Mouse (Mus musculus): Measurements from ENCODE around the gene Cyp2a4.
"Not testable (repeated sequence)": the region's sequence is repeated elsewhere in the genome, so short reads cannot be mapped to it uniquely, and the experiment has no call there.

Gene Cyp2a4

GRCm38 (mm10) chr7:26306926-26307325 is at the start of gene Cyp2a4:
Gene Cyp2a4, plus strand, starts transcription at chr7:26307169.
- not testable (repeated sequence) for DNase-seq (ENCODE audit: low read depth, low spot score)

DNA sequence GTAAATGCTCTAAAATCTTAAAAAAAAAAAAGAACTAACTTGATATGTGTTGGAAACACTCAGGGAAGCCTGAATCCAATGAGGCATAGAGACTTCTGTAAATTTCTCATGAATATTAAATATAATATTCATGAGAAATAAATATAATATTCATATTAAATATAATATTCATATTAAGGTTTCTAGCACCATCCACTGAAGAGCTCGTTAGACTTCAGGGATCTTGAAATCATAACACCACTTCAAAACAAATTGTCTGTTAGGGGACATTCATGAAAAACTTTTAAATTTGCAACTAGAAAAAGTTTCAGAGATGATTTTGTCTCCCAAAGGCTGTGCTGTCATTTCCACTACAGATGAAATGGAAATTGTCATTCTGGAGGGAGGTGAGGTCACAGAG is 46.9 kb upstream of the Cyp2a4 start, which contains the start of gene Vmn1r184:
Gene Vmn1r184 (plus strand): TSS at position 301 of the 400 bp plus-strand sequence.
- not testable (repeated sequence) for DNase-seq (ENCODE audit: low read depth, low spot score)

DNA sequence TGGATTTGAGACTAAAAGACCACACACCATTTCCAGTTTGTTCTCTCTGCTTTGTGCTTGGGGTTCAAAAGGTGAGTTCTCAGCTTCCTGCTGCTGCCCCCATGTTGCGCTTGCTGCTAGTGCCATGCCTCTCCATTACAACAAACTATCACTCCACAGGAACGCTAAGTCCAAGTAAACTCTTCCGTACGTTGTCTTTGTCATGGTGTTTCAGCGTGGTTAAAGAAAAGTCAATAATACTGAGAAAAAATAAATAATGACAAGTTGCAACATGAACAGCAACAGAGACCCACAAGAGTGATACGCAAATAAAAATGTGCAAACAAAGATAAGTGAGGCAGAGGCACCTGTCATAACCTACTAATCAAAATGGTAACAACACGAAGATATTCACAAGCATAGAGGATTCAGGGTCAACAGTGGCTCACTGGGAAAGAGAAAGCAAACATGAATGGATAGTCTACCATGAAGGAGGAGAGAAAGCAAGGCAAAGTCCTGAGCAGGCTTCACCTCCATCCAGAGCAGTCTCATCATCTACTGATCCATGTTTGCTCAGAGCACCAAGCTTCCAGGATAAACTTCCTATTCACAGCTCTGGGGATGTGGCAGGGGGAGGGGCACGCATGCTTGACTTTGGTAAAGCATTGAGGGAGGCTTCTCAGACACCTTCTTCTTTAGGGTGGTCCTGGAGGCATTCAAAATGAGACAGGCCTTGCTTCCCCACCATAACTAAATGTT is 3.4 kb upstream of the Cyp2a4 start:
- DNase-seq (ENCODE audit: low read depth, low spot score) = not testable (repeated sequence)

DNA sequence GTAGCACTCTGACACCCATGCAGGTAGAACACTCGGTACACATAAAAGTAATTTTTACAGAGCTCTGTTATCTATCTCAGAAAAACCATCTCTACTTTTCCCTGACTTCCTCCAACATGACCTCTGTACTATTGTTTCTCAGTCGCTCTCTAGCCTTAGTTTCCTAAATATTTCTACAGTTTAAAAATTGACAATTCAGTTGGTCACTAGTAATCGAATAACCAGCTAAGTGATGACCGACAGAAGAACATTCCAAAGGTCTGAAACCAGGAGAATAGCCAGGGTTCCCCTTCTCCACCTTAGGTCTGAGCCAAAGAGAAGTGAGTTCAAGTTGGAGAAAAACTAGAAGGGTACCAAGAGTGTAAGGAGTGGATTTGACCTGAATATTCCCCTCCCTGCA is 4.8 kb downstream of the Cyp2a4 start:
- not testable (repeated sequence) for DNase-seq (ENCODE audit: low read depth, low spot score)

- not testable (repeated sequence) for DNase-seq (ENCODE audit: low read depth, low spot score)
Observed at GRCm38 (mm10) chr7:26315194-26315593, 8.2 kb downstream of the Cyp2a4 start.

DNA sequence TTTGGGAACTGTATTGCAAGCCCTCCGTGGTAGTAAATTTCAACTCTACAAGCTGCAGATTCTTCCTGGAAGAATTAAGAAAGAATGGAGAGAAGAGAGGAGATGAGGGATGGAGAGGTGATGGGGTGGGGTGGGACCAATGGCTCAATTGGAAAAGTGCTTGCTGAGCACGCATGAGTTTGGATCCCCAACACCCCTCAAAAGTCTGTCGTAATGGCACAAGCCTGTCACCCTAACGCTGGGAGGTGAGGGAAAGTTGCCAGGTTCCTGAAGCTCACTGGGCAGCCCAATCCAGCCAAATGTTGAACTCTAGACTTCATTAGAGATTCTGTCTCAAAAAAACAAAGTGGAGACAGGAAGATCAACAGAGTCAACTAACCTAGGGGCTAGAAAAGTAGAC is 8.8 kb downstream of the Cyp2a4 start:
- not testable (repeated sequence) for DNase-seq (ENCODE audit: low read depth, low spot score)

- DNase-seq (ENCODE audit: low read depth, low spot score) = not testable (repeated sequence)
Observed at GRCm38 (mm10) chr7:26320361-26320760, 13.4 kb downstream of the Cyp2a4 start.

- not testable (repeated sequence) for DNase-seq (ENCODE audit: low read depth, low spot score)
Observed at GRCm38 (mm10) chr7:26350177-26350576, 43.2 kb downstream of the Cyp2a4 start.

GRCm38 (mm10) chr7:26352258-26352657 is 45.3 kb downstream of the Cyp2a4 start:
- DNase-seq (ENCODE audit: low read depth, low spot score) = not testable (repeated sequence)

GRCm38 (mm10) chr7:26356719-26357118 is 49.8 kb downstream of the Cyp2a4 start:
- DNase-seq (ENCODE audit: low read depth, low spot score) = not testable (repeated sequence)

All from forelimb bud, embryonic 11.5 days (tissue).